Mouse (Mus musculus) stomach, postnatal 0 days (tissue): ENCODE measurements around the gene Ubqln4.

Source experiments
- CTCF ChIP-seq: IDR thresholded peaks from 2 replicates; pipeline ENCODE4 v1.5.1; 2016; ENCODE audit warnings: antibody characterized with exemption, low read depth, mild to moderate bottlenecking, moderate library complexity
- EP300 ChIP-seq: optimal IDR thresholded peaks from 2 replicates; pipeline ENCODE3; 2016; ENCODE audit warnings: antibody characterized with exemption

DNA sequence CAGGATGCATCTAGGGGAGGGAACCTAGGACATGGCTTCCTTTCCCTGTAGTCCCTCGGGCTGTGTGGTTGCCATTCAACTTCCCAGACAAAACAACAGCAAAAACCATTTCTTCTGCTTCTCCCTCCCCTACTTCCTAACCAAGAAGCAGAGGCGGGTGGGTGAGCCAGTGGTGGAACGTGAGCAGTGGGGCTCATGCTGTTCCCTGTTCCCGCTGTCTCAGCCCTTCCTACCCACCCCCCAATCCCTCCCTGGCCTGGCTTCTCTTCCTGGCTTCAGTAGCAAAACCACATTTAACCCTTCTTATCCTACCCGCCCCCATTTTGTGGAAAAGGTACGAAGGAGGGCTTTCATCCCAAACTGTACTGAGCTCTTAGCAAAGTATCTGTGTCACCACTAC is 48.5 kb upstream of the Ubqln4 start:
- TF ChIP-seq CTCF (no peak), EP300 (no peak)
